Mouse (Mus musculus) E14TG2a.4 (cell line): ENCODE results near the gene Abraxas2.

ENCODE experiments used
- CTCF ChIP-seq: conservative IDR thresholded peaks from 2 replicates; pipeline ENCODE4 v1.5.1; 2014; ENCODE audit warnings: low read length
- NANOG ChIP-seq: IDR thresholded peaks from 2 replicates; pipeline ENCODE4 v1.6.1; 2014; ENCODE audit warnings: borderline replicate concordance, low read length, mixed read lengths

GRCm38 (mm10) chr7:132900826-132901531, 42.0 kb downstream of the Abraxas2 start:
- no peak for TF ChIP-seq CTCF
- TF ChIP-seq NANOG = no peak
